Mouse (Mus musculus) erythroid progenitor cell, adult 5-6 weeks (primary cell): ENCODE data around the gene Olfr469. TPM values are rescaled to one million over a fixed set of nuclear protein-coding genes. Genes with fewer than 3 reads are reported as not detected.
"Not testable (repeated sequence)": the region's sequence is repeated elsewhere in the genome, so short reads cannot be mapped to it uniquely, and the experiment has no call there.

Experiments
- ATAC-seq: replicated peaks from 2 replicates; pipeline ENCODE4 v1.8.0; 2016; ENCODE audit warnings: moderate number of reproducible peaks, mild to moderate bottlenecking, moderate TSS enrichment, inconsistent platforms; ENCODE audit not compliant: poor library complexity, low FRiP score, severe bottlenecking
- total RNA-seq, 2 experiments: library from RNA; stranded (forward) in 1 of 2; stranded (reverse) in 1 of 2; fragments of 150-400 nt in 1 of 2; fragments of 186-747, 209-891 nt in 1 of 2; gene quantifications; 2 replicates each; pipeline versions ENCODE4 v1.2.3 to v1.2.4; 2015 to 2017; ENCODE audit warnings: low replicate concordance in 2 of 2

The Olfr469 gene
- total RNA-seq (2015; ENCODE audit: low replicate concordance) (not detected in 2 replicates), total RNA-seq (2017; ENCODE audit: low replicate concordance) (not detected in 2 replicates)

GRCm38 (mm10) chr7:107825441-107825840 is at the start of gene Olfr469:
Olfr469 (minus strand) TSS chr7:107825541.
- ATAC-seq: not testable (repeated sequence)

GRCm38 (mm10) chr7:107847390-107847789 is 22.0 kb upstream of the Olfr469 start, which contains the start of gene Olfr470:
Olfr470 (minus strand) TSS chr7:107847490.
- not testable (repeated sequence) for ATAC-seq

- ATAC-seq: no peak
Observed at GRCm38 (mm10) chr7:107841719-107842118, 16.4 kb upstream of the Olfr469 start.

GRCm38 (mm10) chr7:107823867-107824266 is 1.5 kb downstream of the Olfr469 start:
- not testable (repeated sequence) for ATAC-seq

- no peak for ATAC-seq
Observed at GRCm38 (mm10) chr7:107819442-107819841, 5.9 kb downstream of the Olfr469 start.

- no peak for ATAC-seq
Observed at GRCm38 (mm10) chr7:107811963-107812362, 13.4 kb downstream of the Olfr469 start, which contains the start of gene Olfr467. Olfr467 (plus strand) TSS chr7:107812263.

GRCm38 (mm10) chr7:107802138-107802537 is 23.2 kb downstream of the Olfr469 start:
- no peak for ATAC-seq

GRCm38 (mm10) chr7:107801108-107801507 is 24.2 kb downstream of the Olfr469 start, which contains the start of gene Ovch2:
Ovch2 (minus strand) TSS chr7:107801208.
- no peak for ATAC-seq

GRCm38 (mm10) chr7:107796500-107796899 is 28.8 kb downstream of the Olfr469 start:
- ATAC-seq: no peak

- no peak for ATAC-seq
Observed at GRCm38 (mm10) chr7:107787977-107788620, 37.2 kb downstream of the Olfr469 start.

- no peak for ATAC-seq
Observed at GRCm38 (mm10) chr7:107779611-107780010, 45.7 kb downstream of the Olfr469 start.

GRCm38 (mm10) chr7:107778216-107778615 is 47.1 kb downstream of the Olfr469 start:
- ATAC-seq: no peak

- ATAC-seq: no peak
Observed at GRCm38 (mm10) chr7:107770812-107771211, 54.5 kb downstream of the Olfr469 start.

Other genes with a start within 250 kb of the Olfr469 start
- 2.9 TPM in 1 of 2 replicates, not detected in the other for gene Ppfibp2, start 230.3 kb downstream of the Olfr469 start, total RNA-seq (2015; ENCODE audit: low replicate concordance)
- gene Ppfibp2, start 230.3 kb downstream of the Olfr469 start, total RNA-seq (2017; ENCODE audit: low replicate concordance): 1.7 and 1.9 TPM in 2 replicates
- gene 5330417H12Rik, start 200.4 kb downstream of the Olfr469 start, total RNA-seq (2015; ENCODE audit: low replicate concordance): not detected in 2 replicates
- gene 5330417H12Rik, start 200.4 kb downstream of the Olfr469 start, total RNA-seq (2017; ENCODE audit: low replicate concordance): not detected in 2 replicates
- gene Cyb5r2, start 67.5 kb downstream of the Olfr469 start, total RNA-seq (2015; ENCODE audit: low replicate concordance): not detected in 2 replicates
- gene Cyb5r2, start 67.5 kb downstream of the Olfr469 start, total RNA-seq (2017; ENCODE audit: low replicate concordance): not detected in 2 replicates
- not detected in 2 replicates for gene Ovch2, start 24.3 kb downstream of the Olfr469 start, total RNA-seq (2015; ENCODE audit: low replicate concordance)
- not detected in 2 replicates for gene Ovch2, start 24.3 kb downstream of the Olfr469 start, total RNA-seq (2017; ENCODE audit: low replicate concordance)
- not detected in 2 replicates for gene Olfr467, start 13.3 kb downstream of the Olfr469 start, total RNA-seq (2015; ENCODE audit: low replicate concordance)
- gene Olfr467, start 13.3 kb downstream of the Olfr469 start, total RNA-seq (2017; ENCODE audit: low replicate concordance): not detected in 2 replicates
- gene Olfr470, start 21.9 kb upstream of the Olfr469 start, total RNA-seq (2015; ENCODE audit: low replicate concordance): not detected in 2 replicates
- not detected in 2 replicates for gene Olfr470, start 21.9 kb upstream of the Olfr469 start, total RNA-seq (2017; ENCODE audit: low replicate concordance)
- gene Olfr472, start 72.4 kb upstream of the Olfr469 start, total RNA-seq (2015; ENCODE audit: low replicate concordance): not detected in 2 replicates
- not detected in 2 replicates for gene Olfr472, start 72.4 kb upstream of the Olfr469 start, total RNA-seq (2017; ENCODE audit: low replicate concordance)
- not detected in 2 replicates for gene Olfr473, start 104.9 kb upstream of the Olfr469 start, total RNA-seq (2015; ENCODE audit: low replicate concordance)
- not detected in 2 replicates for gene Olfr473, start 104.9 kb upstream of the Olfr469 start, total RNA-seq (2017; ENCODE audit: low replicate concordance)
- not detected in 2 replicates for gene Olfr474, start 129.1 kb upstream of the Olfr469 start, total RNA-seq (2015; ENCODE audit: low replicate concordance)
- gene Olfr474, start 129.1 kb upstream of the Olfr469 start, total RNA-seq (2017; ENCODE audit: low replicate concordance): not detected in 2 replicates
- gene Olfr476, start 139.3 kb upstream of the Olfr469 start, total RNA-seq (2015; ENCODE audit: low replicate concordance): not detected in 2 replicates
- gene Olfr476, start 139.3 kb upstream of the Olfr469 start, total RNA-seq (2017; ENCODE audit: low replicate concordance): not detected in 2 replicates
- gene Olfr477, start 161.2 kb upstream of the Olfr469 start, total RNA-seq (2015; ENCODE audit: low replicate concordance): not detected in 2 replicates
- gene Olfr477, start 161.2 kb upstream of the Olfr469 start, total RNA-seq (2017; ENCODE audit: low replicate concordance): not detected in 2 replicates
- gene Olfr478, start 208.4 kb upstream of the Olfr469 start, total RNA-seq (2015; ENCODE audit: low replicate concordance): not detected in 2 replicates
- not detected in 2 replicates for gene Olfr478, start 208.4 kb upstream of the Olfr469 start, total RNA-seq (2017; ENCODE audit: low replicate concordance)
- gene Olfr479, start 225.2 kb upstream of the Olfr469 start, total RNA-seq (2015; ENCODE audit: low replicate concordance): not detected in 2 replicates
- not detected in 2 replicates for gene Olfr479, start 225.2 kb upstream of the Olfr469 start, total RNA-seq (2017; ENCODE audit: low replicate concordance)
- gene Olfr480, start 241.8 kb upstream of the Olfr469 start, total RNA-seq (2015; ENCODE audit: low replicate concordance): not detected in 2 replicates
- gene Olfr480, start 241.8 kb upstream of the Olfr469 start, total RNA-seq (2017; ENCODE audit: low replicate concordance): not detected in 2 replicates